Mouse (Mus musculus): Measurements from ENCODE around the gene Tex2.

Gene Tex2

GRCm38 (mm10) chr11:106543006-106543405, 70.2 kb downstream of the Tex2 start:
- DNase-seq (ENCODE audit: low spot score), result no peak

- no peak for DNase-seq (ENCODE audit: low spot score)
Observed at GRCm38 (mm10) chr11:106542385-106542784, 70.8 kb downstream of the Tex2 start.

DNA sequence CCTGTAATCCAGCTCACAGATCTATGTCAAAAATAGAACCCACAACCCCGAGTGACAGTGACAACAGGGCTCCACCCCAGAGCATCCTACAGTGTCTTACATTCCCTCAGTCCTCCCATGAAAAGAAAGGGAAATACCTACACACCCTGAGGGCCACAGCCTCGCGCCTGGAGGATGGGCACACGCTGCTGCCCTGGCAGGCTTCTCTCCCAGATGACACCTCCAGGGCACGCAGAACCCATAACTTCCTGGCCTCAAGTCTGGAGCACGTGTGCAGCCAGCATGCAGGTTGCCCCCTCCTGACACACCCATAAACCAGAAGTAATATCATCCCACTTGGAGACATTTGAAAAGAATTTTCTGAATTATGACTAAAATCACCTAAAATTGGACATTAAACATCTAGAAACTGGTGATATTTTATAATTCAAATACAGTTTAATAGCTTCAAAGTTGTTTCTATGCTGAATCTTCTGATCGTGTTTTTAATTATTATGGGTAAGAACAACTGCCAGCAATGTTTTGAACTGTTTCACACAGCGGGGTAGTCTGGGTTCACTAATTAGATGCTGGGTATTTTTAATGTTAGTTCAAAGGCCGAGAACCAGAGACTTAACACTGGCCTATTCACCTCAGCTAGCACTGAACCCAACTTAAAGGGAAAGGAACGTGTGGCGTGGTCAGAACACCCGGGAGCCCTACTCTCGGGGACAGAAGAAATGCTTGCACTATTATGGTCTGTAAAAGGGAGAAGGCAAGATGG, 72.5 kb downstream of the Tex2 start:
- no peak for DNase-seq (ENCODE audit: low spot score)

- DNase-seq (ENCODE audit: low spot score), result no peak
Observed at GRCm38 (mm10) chr11:106536253-106536912, 76.8 kb downstream of the Tex2 start.

- DNase-seq (ENCODE audit: low spot score), result no peak
Observed at GRCm38 (mm10) chr11:106535660-106536252, 77.5 kb downstream of the Tex2 start.

GRCm38 (mm10) chr11:106532248-106532790, 80.9 kb downstream of the Tex2 start:
- peak; percentile 79 for DNase-seq (ENCODE audit: low spot score)

DNA sequence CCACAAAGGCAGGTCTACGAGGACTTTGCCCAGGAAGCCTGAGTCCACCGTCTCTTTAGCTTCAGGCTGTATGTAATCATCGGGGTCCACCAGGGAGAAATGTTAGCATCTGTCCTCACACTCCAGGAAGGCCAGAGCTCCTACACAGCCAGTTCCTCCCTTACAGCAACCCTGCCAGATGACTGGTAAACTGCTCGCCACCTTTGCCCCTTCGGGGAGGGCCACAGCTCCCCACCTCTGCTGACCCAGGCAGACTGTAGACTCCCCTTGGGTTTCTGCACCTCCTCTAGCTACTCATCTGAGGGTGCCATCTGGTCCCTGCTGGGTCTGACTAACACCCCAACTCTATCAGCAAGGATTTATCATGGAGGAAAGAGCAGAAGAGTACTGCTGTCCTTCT, 83.4 kb downstream of the Tex2 start:
- DNase-seq (ENCODE audit: low spot score), result no peak

GRCm38 (mm10) chr11:106529113-106529512, 84.1 kb downstream of the Tex2 start:
- no peak for DNase-seq (ENCODE audit: low spot score)

DNA sequence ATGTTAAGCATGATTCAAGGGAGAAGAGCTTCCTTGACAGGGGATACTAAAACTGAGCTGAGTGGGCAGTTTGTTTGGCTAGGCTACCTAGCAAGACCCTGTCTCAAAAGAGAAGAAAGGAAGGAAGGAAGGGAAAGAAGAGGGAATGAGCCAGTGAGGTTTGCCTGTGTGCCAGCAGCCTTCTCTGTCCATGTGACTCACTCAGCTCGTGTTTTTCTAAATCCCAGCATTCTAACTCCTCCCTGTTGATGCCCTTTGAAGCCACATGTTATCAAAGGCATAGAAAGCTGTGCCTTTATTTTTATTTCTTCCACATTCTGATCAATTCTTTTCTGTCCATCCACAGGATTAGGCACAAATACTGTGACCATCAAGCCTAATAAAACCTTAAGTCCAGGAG, 85.3 kb downstream of the Tex2 start:
- DNase-seq (ENCODE audit: low spot score), result no peak

DNA sequence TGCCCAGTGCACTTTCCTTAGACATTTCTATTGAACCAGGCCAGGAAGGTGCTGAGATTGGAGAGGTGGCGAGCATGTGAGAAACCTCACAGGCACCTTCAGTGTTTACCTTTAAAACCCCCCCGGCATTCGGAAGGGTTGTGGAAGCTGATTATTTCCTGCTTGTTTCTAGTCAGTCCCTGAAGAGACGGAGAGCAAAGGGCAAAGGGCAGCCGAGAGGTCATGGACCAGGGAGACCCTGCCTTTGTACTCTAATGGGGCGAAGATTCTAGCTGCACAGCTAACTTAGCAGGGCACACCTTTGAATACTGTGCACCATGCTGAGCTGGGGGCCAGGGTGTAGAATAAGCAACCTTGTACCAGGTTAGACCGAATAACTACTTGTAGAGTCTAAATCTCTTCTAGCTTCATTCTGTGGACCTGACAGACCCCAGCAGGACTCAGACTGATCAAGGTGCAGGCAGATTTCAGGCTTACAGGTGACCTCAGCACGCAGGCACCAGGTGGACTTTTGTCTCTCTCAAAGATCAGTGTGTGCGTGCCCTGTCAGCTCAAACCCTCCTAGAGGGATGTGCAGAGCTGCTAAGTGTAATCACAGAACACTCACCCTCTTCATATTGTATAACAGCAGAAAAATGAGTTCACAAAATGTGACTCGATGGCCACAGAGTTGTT, 85.9 kb downstream of the Tex2 start:
- DNase-seq (ENCODE audit: low spot score), result no peak

DNA sequence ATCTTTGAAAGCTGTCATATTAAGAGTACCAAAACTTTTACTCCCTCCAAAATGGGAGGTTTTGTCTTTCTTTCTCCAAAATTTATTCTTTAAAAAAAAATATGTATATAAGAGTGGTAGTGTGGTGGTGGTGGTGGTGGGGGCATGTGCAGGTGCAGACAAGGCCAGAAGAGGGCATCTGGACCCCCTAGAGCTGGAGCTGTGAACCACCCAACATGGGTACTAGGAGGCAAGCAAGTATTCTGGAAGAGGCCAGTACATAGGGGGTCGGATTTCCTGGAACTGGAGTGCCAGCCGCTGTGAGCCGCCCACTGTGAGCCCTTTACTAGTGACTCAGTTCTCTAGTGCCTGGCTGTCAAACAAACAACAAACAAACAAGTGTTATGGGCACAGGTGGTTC, 90.7 kb downstream of the Tex2 start:
- no peak for DNase-seq (ENCODE audit: low spot score)

- no peak for DNase-seq (ENCODE audit: low spot score)
Observed at GRCm38 (mm10) chr11:106521612-106522011, 91.6 kb downstream of the Tex2 start.

GRCm38 (mm10) chr11:106520404-106520803, 92.8 kb downstream of the Tex2 start:
- DNase-seq (ENCODE audit: low spot score), result no peak

- DNase-seq (ENCODE audit: low spot score), result no peak
Observed at GRCm38 (mm10) chr11:106519519-106519918, 93.7 kb downstream of the Tex2 start.

DNA sequence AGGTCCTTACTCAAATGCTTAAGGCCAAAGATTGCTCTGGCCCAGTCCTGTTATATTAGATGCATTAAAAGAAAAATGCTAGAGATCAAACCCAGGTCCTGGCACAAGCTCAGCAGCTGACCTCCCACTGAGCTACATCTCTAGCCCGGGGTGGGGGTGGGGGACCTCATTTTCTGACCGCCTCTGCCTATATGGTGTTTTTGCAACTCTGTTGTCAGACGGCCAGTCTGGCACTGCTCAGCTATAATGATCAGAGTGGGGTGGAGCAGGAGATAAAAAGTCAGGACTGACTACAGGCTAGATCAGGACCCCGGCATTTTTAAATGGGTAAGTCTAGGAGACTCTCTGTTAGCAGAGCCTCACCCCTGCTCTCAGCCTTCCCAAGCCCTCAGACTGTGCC, 94.8 kb downstream of the Tex2 start:
- no peak for DNase-seq (ENCODE audit: low spot score)

- DNase-seq (ENCODE audit: low spot score), result no peak
Observed at GRCm38 (mm10) chr11:106515079-106515745, 98.0 kb downstream of the Tex2 start.

GRCm38 (mm10) chr11:106514446-106514845, 98.8 kb downstream of the Tex2 start:
- peak; percentile 48 for DNase-seq (ENCODE audit: low spot score)

- DNase-seq (ENCODE audit: low spot score), result peak; percentile 40
Observed at GRCm38 (mm10) chr11:106513166-106513565, 100.1 kb downstream of the Tex2 start.

DNA sequence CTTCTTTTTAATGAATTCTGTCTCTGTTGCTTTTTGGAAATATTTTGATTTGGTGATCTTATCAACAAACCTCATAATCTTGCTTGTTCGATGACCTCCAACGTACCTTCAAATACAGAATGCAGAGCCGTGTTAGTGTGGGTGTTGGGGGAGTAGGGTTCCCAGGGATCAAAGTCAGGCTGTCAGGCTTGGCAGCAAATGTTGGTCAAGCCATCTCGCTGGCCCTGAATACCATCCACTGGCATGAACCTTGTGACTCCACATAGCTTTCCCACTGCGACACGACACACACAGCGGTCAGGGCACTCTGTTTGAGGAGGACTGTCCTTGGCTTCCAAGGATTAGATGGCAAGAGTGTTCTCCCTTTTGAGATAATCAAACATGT, 101.2 kb downstream of the Tex2 start:
- DNase-seq (ENCODE audit: low spot score), result no peak

GRCm38 (mm10) chr11:106511236-106512005, 101.8 kb downstream of the Tex2 start:
- DNase-seq (ENCODE audit: low spot score), result no peak

GRCm38 (mm10) chr11:106507638-106508037, 105.6 kb downstream of the Tex2 start:
- no peak for DNase-seq (ENCODE audit: low spot score)

Data from adipocyte (in vitro differentiated cells).